Mouse (Mus musculus) spleen, adult 2 months (tissue): ENCODE measurements around the gene H2afz.

Experiments
- CTCF ChIP-seq: fragments of 200-500 bp; IDR thresholded peaks from 2 replicates; pipeline ENCODE4 v1.5.1; 2011; ENCODE audit warnings: mild to moderate bottlenecking, inconsistent platforms; ENCODE audit not compliant: insufficient read depth, insufficient read length, insufficient replicate concordance; ENCODE audit errors: extremely low read depth
- POLR2A ChIP-seq: fragments of 200-500 bp; IDR thresholded peaks from 2 replicates; pipeline ENCODE4 v1.6.1; 2011; ENCODE audit warnings: low read depth, low read length, inconsistent platforms

GRCm38 (mm10) chr3:137838160-137838559, 26.1 kb upstream of the H2afz start:
- TF ChIP-seq POLR2A (no peak), CTCF (no peak)
